Mouse (Mus musculus): ENCODE measurements around the gene Trpm2. TPM values are rescaled to one million over a fixed set of nuclear protein-coding genes. Genes with fewer than 3 reads are reported as not detected.

Trpm2 gene
- polyA plus RNA-seq (2015; fragmentation: Illumina TruSeq; extraction: RNeasy Lipid Tissue Mini Kit (QIAGEN cat#74804); ENCODE audit: low read depth, low replicate concordance): 19.7 TPM

GRCm38 (mm10) chr10:77970481-77970880 lies at the start of gene Trpm2:
Trpm2 (minus strand) TSS chr10:77970563.

GRCm38 (mm10) chr10:78009945-78010293 lies 39.6 kb upstream of the Trpm2 start, which contains the start of gene Pfkl:
Pfkl (minus strand) TSS chr10:78010083.

GRCm38 (mm10) chr10:77978351-77979350 lies 8.3 kb upstream of the Trpm2 start, which contains the start of gene 1810043G02Rik:
1810043G02Rik (plus strand) TSS chr10:77978524.

GRCm38 (mm10) chr10:77902211-77902893 lies 68.0 kb downstream of the Trpm2 start, which contains the start of gene Lrrc3:
Lrrc3 (minus strand) TSS chr10:77902536.

GRCm38 (mm10) chr10:77861675-77862074 lies 108.7 kb downstream of the Trpm2 start, which contains the start of gene Gm3285:
Gm3285 (plus strand) TSS chr10:77861975.

Other genes starting within 250 kb of the Trpm2 start
- not detected for gene Krtap12-1, start 250.0 kb downstream of the Trpm2 start, polyA plus RNA-seq (2015; fragmentation: Illumina TruSeq; extraction: RNeasy Lipid Tissue Mini Kit (QIAGEN cat#74804); ENCODE audit: low read depth, low replicate concordance)
- gene Gm10100, start 244.1 kb downstream of the Trpm2 start, polyA plus RNA-seq (2015; fragmentation: Illumina TruSeq; extraction: RNeasy Lipid Tissue Mini Kit (QIAGEN cat#74804); ENCODE audit: low read depth, low replicate concordance): not detected
- gene Gm18596, start 227.9 kb downstream of the Trpm2 start, polyA plus RNA-seq (2015; fragmentation: Illumina TruSeq; extraction: RNeasy Lipid Tissue Mini Kit (QIAGEN cat#74804); ENCODE audit: low read depth, low replicate concordance): not detected
- gene Gm9736, start 219.2 kb downstream of the Trpm2 start, polyA plus RNA-seq (2015; fragmentation: Illumina TruSeq; extraction: RNeasy Lipid Tissue Mini Kit (QIAGEN cat#74804); ENCODE audit: low read depth, low replicate concordance): not detected
- not detected for gene Gm3233, start 210.9 kb downstream of the Trpm2 start, polyA plus RNA-seq (2015; fragmentation: Illumina TruSeq; extraction: RNeasy Lipid Tissue Mini Kit (QIAGEN cat#74804); ENCODE audit: low read depth, low replicate concordance)
- not detected for gene Gm3238, start 199.2 kb downstream of the Trpm2 start, polyA plus RNA-seq (2015; fragmentation: Illumina TruSeq; extraction: RNeasy Lipid Tissue Mini Kit (QIAGEN cat#74804); ENCODE audit: low read depth, low replicate concordance)
- not detected for gene Gm7138, start 193.6 kb downstream of the Trpm2 start, polyA plus RNA-seq (2015; fragmentation: Illumina TruSeq; extraction: RNeasy Lipid Tissue Mini Kit (QIAGEN cat#74804); ENCODE audit: low read depth, low replicate concordance)
- not detected for gene Gm3250, start 188.0 kb downstream of the Trpm2 start, polyA plus RNA-seq (2015; fragmentation: Illumina TruSeq; extraction: RNeasy Lipid Tissue Mini Kit (QIAGEN cat#74804); ENCODE audit: low read depth, low replicate concordance)
- gene Gm7137, start 182.4 kb downstream of the Trpm2 start, polyA plus RNA-seq (2015; fragmentation: Illumina TruSeq; extraction: RNeasy Lipid Tissue Mini Kit (QIAGEN cat#74804); ENCODE audit: low read depth, low replicate concordance): not detected
- not detected for gene Gm9639, start 175.5 kb downstream of the Trpm2 start, polyA plus RNA-seq (2015; fragmentation: Illumina TruSeq; extraction: RNeasy Lipid Tissue Mini Kit (QIAGEN cat#74804); ENCODE audit: low read depth, low replicate concordance)
- gene Gm19668, start 171.4 kb downstream of the Trpm2 start, polyA plus RNA-seq (2015; fragmentation: Illumina TruSeq; extraction: RNeasy Lipid Tissue Mini Kit (QIAGEN cat#74804); ENCODE audit: low read depth, low replicate concordance): not detected
- gene Gm9507, start 158.7 kb downstream of the Trpm2 start, polyA plus RNA-seq (2015; fragmentation: Illumina TruSeq; extraction: RNeasy Lipid Tissue Mini Kit (QIAGEN cat#74804); ENCODE audit: low read depth, low replicate concordance): not detected
- gene Gm2696, start 155.9 kb downstream of the Trpm2 start, polyA plus RNA-seq (2015; fragmentation: Illumina TruSeq; extraction: RNeasy Lipid Tissue Mini Kit (QIAGEN cat#74804); ENCODE audit: low read depth, low replicate concordance): not detected
- not detected for gene Krtap10-4, start 143.5 kb downstream of the Trpm2 start, polyA plus RNA-seq (2015; fragmentation: Illumina TruSeq; extraction: RNeasy Lipid Tissue Mini Kit (QIAGEN cat#74804); ENCODE audit: low read depth, low replicate concordance)
- gene Krtap10-10, start 134.6 kb downstream of the Trpm2 start, polyA plus RNA-seq (2015; fragmentation: Illumina TruSeq; extraction: RNeasy Lipid Tissue Mini Kit (QIAGEN cat#74804); ENCODE audit: low read depth, low replicate concordance): not detected
- not detected for gene Gm36176, start 123.8 kb downstream of the Trpm2 start, polyA plus RNA-seq (2015; fragmentation: Illumina TruSeq; extraction: RNeasy Lipid Tissue Mini Kit (QIAGEN cat#74804); ENCODE audit: low read depth, low replicate concordance)
- gene Gm10318, start 117.7 kb downstream of the Trpm2 start, polyA plus RNA-seq (2015; fragmentation: Illumina TruSeq; extraction: RNeasy Lipid Tissue Mini Kit (QIAGEN cat#74804); ENCODE audit: low read depth, low replicate concordance): not detected
- gene Gm3285, start 108.6 kb downstream of the Trpm2 start, polyA plus RNA-seq (2015; fragmentation: Illumina TruSeq; extraction: RNeasy Lipid Tissue Mini Kit (QIAGEN cat#74804); ENCODE audit: low read depth, low replicate concordance): not detected
- gene Lrrc3, start 68.0 kb downstream of the Trpm2 start, polyA plus RNA-seq (2015; fragmentation: Illumina TruSeq; extraction: RNeasy Lipid Tissue Mini Kit (QIAGEN cat#74804); ENCODE audit: low read depth, low replicate concordance): 6.6 TPM
- gene 1810043G02Rik, start 8.0 kb upstream of the Trpm2 start, polyA plus RNA-seq (2015; fragmentation: Illumina TruSeq; extraction: RNeasy Lipid Tissue Mini Kit (QIAGEN cat#74804); ENCODE audit: low read depth, low replicate concordance): 41.3 TPM
- 90.2 TPM for gene Pfkl, start 39.5 kb upstream of the Trpm2 start, polyA plus RNA-seq (2015; fragmentation: Illumina TruSeq; extraction: RNeasy Lipid Tissue Mini Kit (QIAGEN cat#74804); ENCODE audit: low read depth, low replicate concordance)
- not detected for gene Dnmt3l, start 71.4 kb upstream of the Trpm2 start, polyA plus RNA-seq (2015; fragmentation: Illumina TruSeq; extraction: RNeasy Lipid Tissue Mini Kit (QIAGEN cat#74804); ENCODE audit: low read depth, low replicate concordance)
- gene Aire, start 73.0 kb upstream of the Trpm2 start, polyA plus RNA-seq (2015; fragmentation: Illumina TruSeq; extraction: RNeasy Lipid Tissue Mini Kit (QIAGEN cat#74804); ENCODE audit: low read depth, low replicate concordance): not detected
- 4.7 TPM for gene Icosl, start 98.7 kb upstream of the Trpm2 start, polyA plus RNA-seq (2015; fragmentation: Illumina TruSeq; extraction: RNeasy Lipid Tissue Mini Kit (QIAGEN cat#74804); ENCODE audit: low read depth, low replicate concordance)
- gene D10Jhu81e, start 199.2 kb upstream of the Trpm2 start, polyA plus RNA-seq (2015; fragmentation: Illumina TruSeq; extraction: RNeasy Lipid Tissue Mini Kit (QIAGEN cat#74804); ENCODE audit: low read depth, low replicate concordance): 133 TPM
- 15.9 TPM for gene Pwp2, start 214.6 kb upstream of the Trpm2 start, polyA plus RNA-seq (2015; fragmentation: Illumina TruSeq; extraction: RNeasy Lipid Tissue Mini Kit (QIAGEN cat#74804); ENCODE audit: low read depth, low replicate concordance)